14 mouse cellular contexts compared by ENCODE assay signal in genomic region chr6:31823616-31824015, GRCm38 (mm10).
"Had no signal": no experiment of that assay in that cellular context is flagged by ENCODE, and none has a peak within 500 bp of the region (broad histone marks: within the 10 kb centered on the region; RNA-seq: fewer than 3 reads in every experiment).

No protein-coding gene starts in this region.

- ATAC-seq: lung, postnatal 0 days; midbrain, embryonic 15.5 days had no signal

- H3K4me2 ChIP-seq: kidney, embryonic 15.5 days; limb, embryonic 13.5 days; midbrain, embryonic 11.5 days; midbrain, embryonic 15.5 days; neural tube, embryonic 12.5 days; stomach, embryonic 15.5 days had no signal

- H3K4me1 ChIP-seq: kidney, embryonic 15.5 days; limb, embryonic 13.5 days; megakaryocyte, embryonic 14.5 days; midbrain, embryonic 15.5 days; neural tube, embryonic 12.5 days; stomach, embryonic 15.5 days had no signal

- H3K27me3 ChIP-seq: kidney, embryonic 15.5 days; limb, embryonic 13.5 days; midbrain, embryonic 15.5 days; neural tube, embryonic 12.5 days; stomach, embryonic 15.5 days had no signal

- H3K9ac ChIP-seq: kidney, embryonic 15.5 days; limb, embryonic 13.5 days; liver, embryonic 14.5 days; midbrain, embryonic 15.5 days; neural tube, embryonic 12.5 days; stomach, embryonic 15.5 days had no signal

- H3K36me3 ChIP-seq: kidney, embryonic 15.5 days; limb, embryonic 13.5 days; midbrain, embryonic 15.5 days; neural tube, embryonic 12.5 days; stomach, embryonic 15.5 days had no signal

- H3K27ac ChIP-seq: kidney, embryonic 15.5 days; limb, embryonic 13.5 days; liver, embryonic 14.5 days; midbrain, embryonic 15.5 days; neural tube, embryonic 12.5 days; stomach, embryonic 15.5 days had no signal

- H3K4me3 ChIP-seq: kidney, embryonic 15.5 days; limb, embryonic 13.5 days; megakaryocyte, embryonic 14.5 days; midbrain, embryonic 15.5 days; neural tube, embryonic 12.5 days; stomach, embryonic 15.5 days had no signal

- H3K9me3 ChIP-seq: kidney, embryonic 15.5 days; limb, embryonic 13.5 days; megakaryocyte, embryonic 14.5 days; midbrain, embryonic 15.5 days; neural tube, embryonic 12.5 days; stomach, embryonic 15.5 days had no signal

- DNase-seq: kidney, postnatal 14 days; left cerebral cortex, postnatal 4 days; lung, adult 2 months; lung, postnatal 36 days; thymus, postnatal 36 days had no signal
